Mouse (Mus musculus) layer of hippocampus, postnatal 36 days (tissue): ENCODE data around the gene Dhdh. TPM values are rescaled to one million over a fixed set of nuclear protein-coding genes. Genes with fewer than 3 reads are reported as not detected.
"Not testable (repeated sequence)": the region's sequence is repeated elsewhere in the genome, so short reads cannot be mapped to it uniquely, and the experiment has no call there.

Experiments used
- DNase-seq, 2 experiments: peaks; one replicate each; pipeline ENCODE4 v3.0.0; 2022
- total RNA-seq, 2 experiments: library from RNA; stranded (reverse); gene quantifications; 2 replicates each; pipeline ENCODE4 v1.2.3; 2021

The Dhdh gene
- total RNA-seq, 2 experiments from 2014 or later, result 3.1 to 3.9 TPM

DNA sequence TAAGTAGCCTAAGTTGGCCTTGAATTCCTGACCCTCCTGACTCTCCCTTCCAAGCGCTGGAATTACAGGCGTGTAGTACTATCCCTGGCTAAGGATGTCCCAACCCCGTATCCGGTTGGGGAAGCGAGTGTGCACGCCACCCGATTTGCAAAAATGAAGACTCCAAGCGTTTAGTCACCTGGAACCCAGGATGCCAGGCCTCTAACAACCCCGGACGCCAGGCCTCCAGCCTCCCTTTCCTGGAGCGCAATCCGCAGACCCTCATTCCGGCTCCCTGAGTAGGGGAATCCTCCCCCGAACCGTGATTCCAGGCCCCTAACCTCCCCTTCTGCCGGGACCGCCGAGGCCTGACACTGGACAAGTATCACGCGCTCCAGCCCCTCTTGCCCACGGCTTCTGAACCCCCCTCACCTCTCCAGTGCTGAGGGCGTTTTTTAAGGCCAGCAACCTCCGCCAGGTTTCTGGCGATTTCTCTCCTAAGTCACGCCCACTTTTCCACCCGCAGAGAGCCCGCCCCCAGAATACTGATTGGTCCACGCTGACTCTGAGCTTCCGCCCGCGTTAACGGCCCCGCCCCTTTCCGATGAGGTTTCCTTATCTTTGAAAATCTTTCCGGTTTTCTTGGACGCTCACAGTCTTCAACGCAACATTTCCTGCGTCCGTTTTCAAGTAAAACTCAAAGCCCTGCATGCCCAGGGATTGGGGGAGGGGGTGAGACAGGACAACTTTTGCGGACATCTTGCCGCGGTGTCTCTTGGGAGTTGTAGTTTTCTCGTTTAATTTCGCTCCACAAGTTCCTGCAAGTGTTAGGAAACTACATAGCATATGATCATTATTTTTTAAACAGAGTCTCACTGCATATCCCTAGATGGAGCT is 21.5 kb upstream of the Dhdh start, which contains the start of gene Nucb1:
Gene Nucb1 (minus strand): TSS at position 495 of the 876 bp plus-strand sequence.
- DNase-seq, result peak; percentile 88 to 89

DNA sequence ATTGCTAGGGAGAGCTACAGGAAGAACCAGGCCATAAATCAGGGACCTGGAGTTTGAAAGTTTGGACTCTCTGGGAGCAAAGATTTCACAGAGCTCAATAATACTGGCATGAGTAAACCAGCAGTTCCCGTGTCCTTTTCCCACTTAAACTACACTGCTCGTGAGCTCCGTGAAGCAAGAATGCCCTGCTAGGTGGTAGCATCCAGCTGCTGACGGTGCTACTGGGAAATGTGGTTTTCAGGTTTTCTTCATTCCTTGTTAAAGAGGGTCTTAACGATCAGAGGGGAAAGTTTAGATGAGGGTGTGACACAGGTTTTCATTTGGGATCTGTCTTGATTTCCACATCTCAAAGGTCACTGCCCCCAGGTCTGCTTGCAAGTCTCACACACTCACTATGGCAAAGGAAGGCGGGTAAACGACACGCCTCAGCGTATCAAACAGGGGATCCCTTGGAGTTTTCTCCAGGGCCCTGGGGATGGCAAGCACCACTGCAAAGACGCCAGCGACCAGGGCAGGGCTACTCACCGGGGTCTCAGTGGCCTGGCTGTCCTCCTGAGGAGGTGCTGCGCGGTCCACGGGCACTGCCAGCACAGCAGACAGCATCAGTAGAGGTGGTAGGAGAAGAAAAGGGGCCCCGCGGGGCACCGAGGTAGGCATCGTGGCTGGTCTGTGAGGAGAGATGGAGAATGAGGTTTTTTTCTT is 20.7 kb upstream of the Dhdh start:
- DNase-seq, result no peak

DNA sequence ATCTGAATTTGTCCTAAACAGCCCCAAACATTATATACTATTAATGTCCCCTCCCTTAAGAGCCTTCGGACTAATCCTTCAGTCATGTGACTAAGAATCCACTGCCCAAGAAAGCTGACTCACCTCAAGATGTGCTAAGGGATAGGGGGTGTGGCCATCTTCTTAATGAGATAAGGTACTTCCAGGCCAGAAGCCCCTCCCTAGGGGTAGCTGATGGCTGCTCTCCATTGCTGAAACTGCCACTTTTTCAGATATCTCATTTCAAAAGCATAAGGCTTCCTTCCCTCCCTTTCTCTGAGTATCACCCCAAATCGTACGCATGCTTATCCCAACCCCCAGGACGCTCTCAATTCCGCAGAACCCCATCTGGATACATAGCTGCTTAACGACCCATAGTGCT is 20.0 kb upstream of the Dhdh start:
- no peak for DNase-seq

DNA sequence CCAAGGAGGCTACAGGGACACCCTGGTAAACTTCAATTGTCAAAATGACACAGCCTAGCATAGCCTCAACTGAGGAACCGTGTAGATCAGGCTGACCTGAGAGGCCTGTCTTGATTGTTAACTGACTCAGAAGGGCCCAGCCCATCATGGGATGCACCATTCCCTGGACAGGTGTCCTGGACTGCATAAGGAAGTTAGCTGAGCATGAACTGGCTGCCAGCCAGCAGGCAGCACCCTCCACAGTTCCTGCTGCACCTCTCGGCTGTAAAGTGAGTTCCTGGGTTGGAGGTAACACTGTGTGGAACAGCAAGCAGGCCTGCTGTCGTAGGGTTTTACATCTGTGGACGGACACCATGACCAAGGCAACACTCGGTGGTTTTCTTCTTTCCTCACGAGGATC is 19.0 kb upstream of the Dhdh start:
- DNase-seq, result no peak

DNA sequence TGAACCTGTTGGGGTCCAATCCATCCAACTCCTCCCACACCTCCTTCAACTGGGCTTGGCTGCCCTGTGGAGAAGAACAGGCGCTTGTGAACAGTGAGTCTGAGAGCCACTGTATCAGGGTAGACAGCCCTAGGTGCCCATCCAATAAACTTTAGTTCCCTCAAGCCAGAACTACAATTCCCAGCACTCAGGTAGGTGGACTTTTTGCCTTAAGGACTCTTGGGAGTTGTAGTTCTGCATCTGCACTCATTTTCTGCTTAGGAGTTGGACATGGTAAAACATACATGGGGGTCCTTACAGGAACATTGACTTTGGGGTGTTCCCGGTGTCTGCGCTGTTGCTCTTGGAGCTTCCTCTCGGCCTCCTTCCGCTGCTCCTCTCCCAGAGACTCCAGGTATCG is 9.8 kb upstream of the Dhdh start:
- DNase-seq, result no peak

DNA sequence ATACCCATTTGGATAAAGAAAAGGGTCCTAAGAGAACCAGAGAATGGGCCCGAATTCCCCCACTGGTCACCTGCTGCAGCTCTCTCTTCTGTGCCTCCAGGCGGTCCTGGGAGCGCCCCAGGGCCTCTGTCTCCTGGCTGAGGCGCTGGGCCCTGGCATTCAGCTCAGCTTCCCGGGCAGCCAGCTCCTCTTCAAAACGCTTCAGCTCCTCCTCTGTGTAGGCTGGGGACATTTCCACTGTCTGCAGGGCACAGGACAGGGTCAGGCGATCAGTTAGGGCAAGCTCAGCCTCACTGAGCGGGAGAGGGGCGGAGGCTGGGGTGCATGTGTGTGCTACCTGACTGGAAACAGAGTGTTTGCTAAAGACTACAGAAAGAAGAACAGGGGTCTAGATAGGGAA is 5.9 kb upstream of the Dhdh start:
- no peak for DNase-seq

DNA sequence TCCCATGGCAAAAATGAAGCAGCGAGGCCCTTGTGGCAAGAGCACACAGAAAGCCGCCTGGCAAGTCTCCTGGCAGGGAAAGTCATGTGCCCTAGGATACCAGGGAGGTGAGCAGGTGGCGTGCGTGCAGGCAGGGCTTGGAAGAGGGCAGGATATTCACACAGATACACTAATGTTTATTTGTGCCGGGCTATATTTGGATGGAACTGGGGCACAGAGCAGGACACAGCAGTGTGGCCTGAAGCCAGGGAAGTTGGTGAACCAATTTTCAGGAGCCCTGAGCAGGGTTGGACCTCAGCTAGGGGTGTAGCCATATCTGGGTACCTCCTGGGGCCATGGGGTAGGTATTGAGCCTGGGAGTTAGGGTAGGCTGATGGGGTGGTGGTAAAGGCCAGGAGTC is 4.3 kb upstream of the Dhdh start:
- no peak for DNase-seq

DNA sequence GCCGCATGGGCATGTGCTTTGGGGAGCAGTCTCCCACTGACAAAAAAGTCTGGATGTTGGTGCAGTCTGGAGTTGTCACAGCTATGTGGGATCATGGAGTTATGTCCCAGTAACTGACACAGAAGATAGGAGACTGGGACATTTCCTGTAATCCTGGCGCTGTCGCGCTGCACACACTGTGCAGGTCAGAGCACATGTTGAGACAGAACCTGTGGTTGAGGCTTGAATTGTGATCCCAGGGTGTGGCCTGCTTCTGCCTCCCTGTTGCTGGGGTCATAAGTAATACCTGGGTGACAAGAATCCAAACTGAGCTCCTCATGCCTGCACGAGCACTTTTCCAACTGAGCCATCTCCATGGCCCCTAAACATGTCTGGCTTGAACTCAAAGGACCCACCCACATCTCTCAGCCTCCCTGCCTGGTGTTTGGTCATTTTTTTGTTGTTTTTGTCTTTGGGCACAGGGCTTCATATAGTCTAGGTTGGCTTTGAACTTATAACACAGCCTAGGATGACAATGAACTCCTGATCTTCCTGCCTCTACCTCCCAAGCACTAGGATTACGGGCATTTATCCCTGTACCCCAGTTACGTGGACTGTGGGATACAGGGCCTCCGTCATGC is 3.7 kb upstream of the Dhdh start:
- DNase-seq, result no peak

DNA sequence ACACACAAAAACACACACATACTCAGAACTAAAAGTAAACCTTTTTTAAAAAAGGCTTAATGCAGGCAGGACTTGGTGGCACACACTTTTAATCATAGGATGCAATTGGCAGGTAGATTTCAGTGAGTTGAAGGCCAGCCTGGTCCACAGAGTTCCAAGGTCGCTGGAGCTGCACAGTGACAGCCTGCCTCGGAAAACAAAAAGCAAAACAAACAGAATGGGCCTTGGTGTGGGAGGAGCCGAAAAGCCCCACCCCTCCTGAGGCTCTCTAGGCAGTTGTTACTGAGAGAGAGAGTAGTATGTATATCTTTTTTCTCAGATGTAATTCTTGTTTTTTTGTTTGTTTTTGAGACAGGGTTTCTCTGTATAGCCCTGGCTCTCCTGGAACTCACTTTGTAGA is 2.7 kb upstream of the Dhdh start:
- DNase-seq, result no peak

DNA sequence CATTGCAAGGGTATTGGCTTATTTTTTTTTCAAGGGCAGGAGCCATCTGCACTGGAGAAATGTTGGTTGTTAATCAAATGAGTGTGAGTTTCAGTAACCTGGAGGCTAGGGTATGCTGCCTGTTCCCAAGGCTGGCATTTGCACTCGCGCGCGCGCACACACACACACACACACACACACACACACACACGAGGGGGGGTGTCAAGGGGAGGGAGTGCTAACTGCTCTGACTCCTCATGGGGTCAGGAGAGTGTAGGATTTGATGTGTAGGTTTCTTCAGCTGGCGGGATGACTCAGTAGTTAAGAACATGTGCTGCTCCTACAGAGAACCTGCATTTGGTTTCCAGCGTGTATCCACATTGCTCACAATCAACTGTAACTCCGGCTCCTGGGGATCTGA is 2.2 kb upstream of the Dhdh start:
- no peak for DNase-seq

DNA sequence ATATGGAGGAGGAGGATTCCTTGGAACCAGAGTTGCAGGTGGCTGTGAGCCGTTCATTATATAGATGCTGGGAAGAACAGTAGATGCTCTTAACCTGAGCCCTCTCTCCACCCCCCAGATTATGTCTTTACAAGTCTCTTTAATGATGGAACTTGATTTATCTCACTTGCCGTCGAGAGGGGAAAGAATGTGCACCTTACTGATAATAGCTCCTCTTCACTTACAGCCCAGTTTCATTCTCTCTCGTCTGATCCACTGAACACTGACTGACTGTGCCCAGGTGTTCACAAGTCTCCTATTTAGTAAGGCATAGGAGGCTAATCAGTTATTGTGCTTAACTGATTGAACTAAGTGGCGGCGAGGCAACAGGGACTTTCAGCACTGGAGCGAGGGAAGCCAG is 973 bp upstream of the Dhdh start:
- DNase-seq, result no peak

DNA sequence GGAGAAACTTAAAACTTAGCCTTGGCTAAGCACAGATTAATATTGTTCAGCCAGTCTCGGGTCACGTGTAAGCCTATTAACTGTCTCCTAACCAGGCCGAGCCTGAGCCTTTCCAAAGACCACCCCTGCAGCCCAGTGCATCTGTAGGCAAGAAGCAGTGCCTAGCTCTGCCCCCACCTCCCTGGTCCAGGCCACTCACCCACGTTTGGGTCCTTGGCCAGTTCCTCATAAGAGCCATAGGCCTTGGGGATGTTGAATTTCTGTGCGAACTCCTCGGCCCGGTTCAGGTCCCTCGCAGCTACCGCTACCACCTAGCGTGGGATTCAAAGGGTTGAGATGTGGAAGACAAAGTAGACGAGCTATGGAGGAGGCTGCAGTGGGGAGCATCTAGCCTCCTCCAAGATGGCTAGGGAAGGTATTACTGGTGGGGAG is 728 bp downstream of the Dhdh start:
- no peak for DNase-seq

DNA sequence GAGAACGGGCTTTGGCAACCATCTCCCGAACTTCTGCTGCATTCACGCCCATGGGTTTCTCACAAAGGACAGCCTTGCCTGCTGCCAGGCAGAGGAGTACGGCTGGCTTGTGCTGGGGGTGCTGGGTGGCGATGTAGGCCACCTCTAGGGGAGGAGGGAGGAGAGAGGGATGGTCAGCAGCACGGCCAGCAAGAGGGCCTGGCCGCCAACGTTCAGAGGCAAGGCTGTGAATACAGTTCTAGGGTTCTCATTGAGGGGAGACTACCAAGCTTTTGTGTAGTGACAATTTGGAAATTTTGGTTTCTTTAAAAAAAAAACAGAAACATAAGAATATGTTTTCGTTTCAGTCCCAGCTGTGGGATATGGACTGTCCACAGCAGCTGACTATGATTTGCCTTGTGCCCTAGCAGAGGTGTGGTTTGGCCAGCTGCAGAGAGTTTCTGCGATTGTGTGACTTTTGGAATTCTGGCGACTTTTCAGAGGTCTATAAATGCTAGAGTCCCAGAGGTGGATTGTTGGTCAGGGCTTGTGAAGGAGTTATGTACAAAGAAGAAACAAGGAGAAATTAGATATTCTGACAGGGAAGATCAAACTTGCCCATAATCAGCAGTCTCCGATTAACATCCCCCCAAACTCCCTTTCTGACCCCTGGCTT is 1.7 kb downstream of the Dhdh start, which contains the start of gene Gm45808:
Gene Gm45808 (minus strand): TSS at position 51 of the 655 bp plus-strand sequence.
- DNase-seq, result no peak

DNA sequence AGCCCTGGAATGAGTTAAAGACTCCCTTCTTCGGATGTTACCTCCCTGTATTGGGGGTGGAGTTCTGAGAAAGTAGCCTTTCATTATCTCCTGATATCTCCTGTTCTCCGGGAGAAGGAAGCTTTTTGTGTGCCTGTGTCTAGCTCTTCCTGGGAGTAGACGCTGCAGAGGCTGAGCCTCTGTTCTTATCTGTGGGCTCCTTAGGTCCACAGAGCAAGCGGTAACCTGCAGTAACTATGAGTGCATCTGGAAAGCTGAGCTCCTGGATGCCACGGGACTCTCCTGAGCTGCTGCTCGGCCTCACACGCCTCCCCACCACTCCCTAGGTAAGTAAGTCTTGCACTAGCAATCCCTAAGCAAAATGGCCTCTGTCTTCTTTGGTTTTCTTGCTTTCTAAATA is 2.4 kb downstream of the Dhdh start:
- no peak for DNase-seq

DNA sequence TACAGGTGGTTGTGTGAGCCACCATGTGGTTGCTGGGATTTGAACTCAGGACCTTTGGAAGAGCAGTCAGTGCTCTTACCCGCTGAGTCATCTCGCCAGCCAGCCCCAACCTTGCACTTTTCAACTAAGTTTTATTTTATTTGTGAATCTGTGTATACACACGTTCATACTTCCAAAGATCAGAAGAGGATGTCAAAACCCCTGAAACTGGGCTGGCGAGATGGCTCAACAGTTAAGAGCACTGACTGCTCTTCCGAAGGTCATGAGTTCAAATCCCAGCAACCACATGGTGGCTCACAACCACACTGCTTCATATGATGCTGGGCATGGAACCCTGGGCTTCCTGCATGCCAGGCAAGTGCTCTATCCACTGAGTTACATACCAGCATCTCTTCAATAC is 3.6 kb downstream of the Dhdh start:
- DNase-seq, result not testable (repeated sequence)

DNA sequence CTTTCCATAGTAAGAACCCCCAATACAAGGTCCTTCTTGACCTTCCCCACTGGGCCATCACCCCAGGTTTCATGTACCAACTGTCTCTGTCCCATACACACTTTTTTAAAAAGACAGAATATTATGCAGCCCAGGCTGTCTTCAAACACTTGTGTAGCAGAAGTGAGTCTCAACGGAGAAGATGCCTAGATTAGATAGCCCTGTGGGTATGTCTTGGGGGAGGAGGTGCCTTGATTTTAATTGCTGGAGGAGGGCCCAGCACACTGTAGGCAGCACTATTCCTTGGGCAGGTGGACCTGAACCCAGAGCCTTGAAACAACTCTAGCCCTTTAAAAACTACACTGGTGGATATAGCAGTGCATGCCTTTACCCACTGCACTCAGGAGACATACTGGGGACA is 6.4 kb downstream of the Dhdh start:
- DNase-seq, result no peak

DNA sequence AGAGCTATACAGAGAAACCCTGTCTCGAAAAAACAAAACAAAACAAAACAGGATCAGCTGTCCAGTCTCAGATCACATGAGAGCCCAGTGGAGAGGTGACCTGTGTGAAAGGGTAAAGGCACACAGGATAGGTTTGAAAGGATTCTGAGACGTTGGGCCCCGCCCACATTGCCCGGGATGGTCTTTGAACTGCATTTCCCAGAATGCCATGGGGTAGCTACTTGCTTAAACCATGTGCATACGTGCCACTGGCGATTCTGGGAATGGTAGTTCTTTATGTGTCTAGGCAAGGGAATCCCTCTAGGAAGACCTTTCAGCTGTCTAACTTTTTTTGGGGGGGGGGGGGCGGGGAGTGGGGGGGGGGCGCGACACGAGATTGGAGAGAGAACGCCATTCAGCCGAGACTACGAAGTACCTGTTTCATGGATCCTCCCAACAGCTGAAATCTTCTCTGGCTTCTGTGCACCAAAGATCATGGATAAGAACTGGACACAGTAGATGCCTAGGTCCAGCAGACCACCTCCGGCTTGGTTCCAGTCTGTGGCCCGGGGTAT is 7.2 kb downstream of the Dhdh start, which contains the start of gene Tulp2:
Gene Tulp2 (plus strand): TSS at position 504 of the 554 bp plus-strand sequence.
- peak in 1 of 2 experiments; percentile 41 for DNase-seq

DNA sequence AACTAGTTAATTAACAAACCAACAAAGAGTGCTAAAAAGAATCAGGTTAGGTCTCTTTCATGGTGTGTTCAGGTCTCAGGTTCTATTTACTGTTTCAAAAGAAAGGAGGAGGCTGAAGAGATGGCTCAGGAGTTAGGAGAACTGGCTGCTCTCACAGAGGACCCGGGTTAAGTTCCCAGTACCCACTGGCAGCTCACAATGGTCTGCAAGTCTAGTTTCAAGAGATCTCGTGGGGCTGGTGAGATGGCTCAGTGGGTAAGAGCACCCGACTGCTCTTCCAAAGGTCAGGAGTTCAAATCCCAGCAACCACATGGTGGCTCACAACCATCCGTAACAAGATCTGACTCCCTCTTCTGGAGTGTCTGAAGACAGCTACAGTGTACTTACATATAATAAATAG is 8.3 kb downstream of the Dhdh start:
- not testable (repeated sequence) for DNase-seq

DNA sequence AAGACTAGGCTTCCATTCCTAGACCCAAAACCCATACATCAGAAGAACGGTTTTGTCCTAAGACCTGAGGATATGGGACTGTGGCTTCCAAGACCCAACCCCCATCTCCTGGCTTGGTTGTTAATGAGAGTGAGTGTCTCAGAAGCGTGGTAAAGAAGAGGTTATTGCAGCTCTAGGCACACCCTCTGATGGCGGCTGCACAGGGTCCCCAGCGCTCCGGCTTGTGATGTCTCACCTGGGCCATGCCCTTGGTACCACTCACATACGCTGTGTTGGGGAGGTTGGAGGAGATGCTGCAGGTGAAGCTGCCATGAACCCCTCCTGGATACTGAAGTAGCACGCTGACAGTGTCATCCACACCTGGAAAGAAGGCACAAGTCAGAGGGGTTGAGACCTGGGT is 9.8 kb downstream of the Dhdh start:
- DNase-seq, result no peak

DNA sequence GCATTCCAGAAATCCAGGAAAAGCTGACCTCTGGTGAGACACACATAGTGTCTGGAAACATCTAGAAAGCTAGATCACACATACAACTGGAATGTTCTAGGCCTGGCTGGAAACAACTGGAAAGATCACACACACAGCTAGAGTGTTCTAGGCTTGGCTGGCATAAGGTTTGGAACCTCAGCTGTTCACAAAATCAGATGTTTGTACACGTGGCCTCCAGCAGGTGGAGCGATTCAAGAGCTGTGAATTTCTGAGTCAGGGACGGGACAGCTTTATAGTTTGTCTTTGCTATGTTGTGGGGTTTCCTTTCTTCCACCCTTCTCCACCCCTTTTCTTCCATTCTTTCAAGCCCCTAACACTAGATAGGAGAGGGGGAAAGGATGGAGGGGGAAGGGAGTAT is 11.6 kb downstream of the Dhdh start:
- DNase-seq, result peak in 1 of 2 experiments; percentile 47

DNA sequence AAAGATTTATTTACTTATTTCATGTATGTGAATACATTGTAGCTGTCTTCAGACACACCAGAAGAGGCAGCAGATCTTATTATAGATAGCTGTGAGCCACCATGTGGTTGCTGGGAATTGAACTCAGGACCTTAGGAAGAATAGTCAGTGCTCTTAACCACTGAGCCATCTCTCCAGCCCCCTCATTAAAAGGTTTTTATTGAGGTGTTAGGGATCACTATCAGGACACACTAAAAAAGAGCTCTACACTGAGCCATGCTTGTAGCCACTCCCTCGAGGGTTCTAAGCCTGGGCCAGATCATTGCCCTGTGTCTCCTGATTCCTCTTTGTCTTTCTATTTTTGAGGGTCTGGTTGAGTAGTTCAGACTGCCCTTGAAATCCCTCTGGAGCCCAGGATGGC is 12.2 kb downstream of the Dhdh start:
- DNase-seq, result no peak

DNA sequence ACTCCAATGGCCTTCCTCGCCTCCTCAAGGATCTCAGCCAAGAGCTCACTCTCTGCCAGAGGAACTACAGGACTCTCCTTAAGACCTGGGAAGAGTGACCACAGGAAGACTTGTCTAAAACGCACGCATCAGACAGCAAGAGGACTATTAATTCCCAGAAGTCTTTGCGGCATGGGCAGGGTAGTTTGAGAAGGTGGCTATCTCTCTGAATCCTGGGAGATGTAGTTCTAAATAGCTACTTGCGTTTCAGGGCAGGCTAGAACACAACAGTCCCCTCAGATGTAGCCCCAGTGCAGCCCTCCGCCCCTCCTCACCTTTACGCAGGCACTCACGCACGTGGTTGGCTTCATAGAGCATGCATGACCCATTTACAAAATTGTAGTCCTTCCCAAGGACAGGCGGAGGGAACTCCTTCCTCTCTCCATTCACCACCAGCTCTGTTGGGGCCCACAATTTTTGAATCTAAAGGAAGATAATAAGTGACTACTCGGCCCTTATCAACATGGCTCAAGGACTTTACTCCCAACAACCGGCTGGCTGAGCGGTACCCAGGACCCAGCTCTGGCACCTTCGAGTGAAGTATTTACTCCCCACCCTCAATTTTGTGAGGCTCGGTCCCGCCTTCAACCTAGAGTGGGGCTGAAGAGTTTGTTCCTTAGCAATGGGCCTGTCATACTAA is 13.2 kb downstream of the Dhdh start:
- no peak for DNase-seq
